Mouse (Mus musculus) kidney, postnatal 25 days (tissue): ENCODE results near the gene 2010300C02Rik.
A peak's percentile ranks its signal among the peaks of the same experiment; 100 is the strongest.

ENCODE experiments used
- DNase-seq, 2 experiments: peaks; one replicate each; pipeline ENCODE4 v3.0.0; 2021; ENCODE audit warnings: mixed read lengths in 2 of 2

2010300C02Rik gene

DNA sequence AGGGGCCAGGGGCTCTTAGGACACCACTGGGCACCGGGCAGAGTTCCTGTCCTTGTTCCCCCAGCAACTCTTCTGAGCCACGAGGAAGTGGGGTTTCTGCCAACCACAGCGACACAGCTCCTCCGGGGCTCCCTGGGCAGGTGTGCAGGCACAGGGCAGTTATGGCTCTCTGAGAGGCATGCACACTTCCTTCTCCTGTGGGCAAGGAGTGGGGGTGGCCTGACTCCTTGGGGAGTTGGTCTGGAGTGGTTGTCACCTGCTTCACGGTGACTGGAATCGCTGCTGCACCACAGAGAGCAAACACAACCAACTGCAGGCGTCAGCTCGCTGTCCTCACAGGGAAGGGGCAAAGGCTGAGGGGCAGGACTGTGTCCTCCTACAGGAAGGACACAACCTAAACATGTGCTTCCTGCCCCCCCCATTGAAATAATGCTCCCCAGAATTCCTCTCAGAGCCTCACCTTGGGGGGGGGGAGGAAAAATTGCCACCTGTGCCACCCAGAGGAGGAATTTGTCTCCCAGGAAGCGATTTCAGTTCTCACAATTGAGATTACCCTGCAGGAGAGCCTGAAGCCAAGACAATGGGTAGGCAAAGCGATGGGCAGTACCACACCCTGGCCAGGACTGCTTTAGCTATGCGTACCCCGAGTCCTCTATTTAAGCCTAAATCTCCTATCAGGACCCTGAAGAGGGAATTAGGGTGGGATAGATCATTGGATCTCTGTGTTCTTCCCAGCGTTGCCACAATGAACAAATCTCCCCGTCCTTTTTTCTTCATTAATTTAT lies 54.2 kb downstream of the 2010300C02Rik start:
- DNase-seq = no peak

DNA sequence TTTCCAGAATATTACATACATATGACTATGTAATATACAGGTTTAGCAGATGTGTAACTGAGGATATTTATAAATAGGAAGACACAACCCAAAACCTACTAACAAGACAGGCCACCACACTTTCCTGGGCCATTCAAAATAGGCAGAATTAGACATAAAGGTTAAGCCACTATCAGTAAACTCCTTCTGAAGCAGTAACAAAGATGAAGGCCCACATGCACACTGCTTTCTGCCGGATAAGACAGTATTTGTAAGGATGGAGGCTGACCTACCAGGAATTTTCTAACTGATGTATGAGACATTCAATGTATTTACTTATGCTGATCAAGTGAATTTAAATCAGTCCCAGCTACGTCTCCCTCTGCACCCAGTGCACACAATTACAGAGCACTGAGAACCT lies 55.4 kb downstream of the 2010300C02Rik start:
- no peak for DNase-seq

- DNase-seq = no peak
These were observed 56.3 kb downstream of the 2010300C02Rik start for GRCm38 (mm10) chr1:37663606-37664005.

GRCm38 (mm10) chr1:37656017-37656416 lies 63.9 kb downstream of the 2010300C02Rik start:
- no peak for DNase-seq

DNA sequence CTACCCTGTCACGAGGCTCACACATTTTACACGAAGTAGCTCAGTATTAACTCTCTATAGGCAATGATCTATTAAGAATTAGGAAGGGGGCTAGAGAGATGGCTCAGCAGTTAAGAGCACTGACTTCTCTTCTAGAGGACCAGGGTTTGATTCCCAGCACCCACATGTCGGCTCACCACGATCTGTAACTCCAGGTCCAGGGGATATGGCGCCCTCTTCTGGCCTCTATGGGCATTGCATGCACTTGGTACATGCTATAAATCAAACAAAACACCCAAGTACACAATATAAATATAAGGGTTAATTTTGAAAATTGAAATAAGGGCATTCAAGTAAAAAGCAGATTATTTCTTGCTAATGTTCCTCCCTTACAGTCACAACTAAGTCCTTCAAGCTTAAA lies 65.9 kb downstream of the 2010300C02Rik start:
- DNase-seq = no peak

DNA sequence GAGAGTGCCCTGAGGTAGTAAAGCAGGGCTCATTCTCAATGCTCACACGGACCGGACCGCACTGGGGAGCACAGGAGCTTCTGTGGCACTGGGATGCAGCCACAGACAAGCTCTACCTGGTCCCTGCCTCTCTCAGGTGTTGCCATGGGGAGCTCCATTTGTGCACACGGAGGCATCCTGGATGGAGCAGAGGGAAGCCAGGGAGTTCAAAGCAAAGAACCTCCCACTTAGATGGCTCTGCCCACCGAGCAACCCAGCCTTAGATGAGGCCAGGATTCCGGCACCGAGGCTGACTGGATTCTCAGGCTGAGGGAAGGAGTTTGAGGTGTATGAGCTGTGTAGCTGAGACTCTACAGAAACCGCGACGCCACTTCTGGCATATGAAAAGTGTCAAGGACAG lies 72.8 kb downstream of the 2010300C02Rik start:
- no peak for DNase-seq

DNA sequence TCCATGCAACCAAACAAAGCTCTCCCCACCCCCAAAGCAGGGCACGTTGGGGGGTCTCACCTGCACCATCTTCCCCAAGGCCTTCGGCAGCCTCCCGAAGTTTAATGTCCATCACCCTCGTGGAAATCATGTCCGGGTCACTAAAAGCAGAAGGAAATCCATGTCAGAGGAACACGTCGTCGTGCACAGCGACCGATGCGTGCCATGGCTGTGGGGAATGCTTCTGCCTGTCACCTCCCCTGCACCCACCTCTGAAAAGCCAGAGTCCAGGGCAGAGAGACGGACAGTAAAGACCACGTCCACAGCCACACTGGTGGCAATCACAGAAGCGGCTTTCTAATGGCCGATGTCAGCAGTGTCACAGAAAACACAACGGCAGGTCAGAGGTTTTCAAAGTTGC lies 75.4 kb downstream of the 2010300C02Rik start:
- DNase-seq = no peak

GRCm38 (mm10) chr1:37643794-37644365 lies 76.0 kb downstream of the 2010300C02Rik start:
- DNase-seq = no peak

GRCm38 (mm10) chr1:37641361-37641760 lies 78.5 kb downstream of the 2010300C02Rik start:
- no peak for DNase-seq

DNA sequence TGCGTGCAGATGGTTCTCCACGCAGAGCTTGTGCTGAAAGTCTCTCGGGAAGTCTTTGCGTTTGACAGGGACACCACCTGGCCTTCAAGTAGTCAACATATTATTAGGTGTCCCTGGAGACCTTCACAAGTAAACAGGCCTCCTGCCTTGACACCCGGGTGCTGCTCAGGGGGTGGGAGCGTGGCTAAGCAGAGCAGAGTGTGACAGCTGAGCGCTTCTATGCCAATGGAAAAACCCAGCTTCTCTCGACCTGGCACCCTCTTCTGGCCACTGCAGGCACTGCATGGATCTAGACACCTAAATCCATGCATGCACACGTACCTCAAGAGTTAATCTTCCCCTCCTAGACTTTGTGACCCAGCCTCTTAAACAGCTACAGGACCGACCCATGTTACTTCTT lies 80.8 kb downstream of the 2010300C02Rik start:
- peak; percentile 77 to 89 for DNase-seq

DNA sequence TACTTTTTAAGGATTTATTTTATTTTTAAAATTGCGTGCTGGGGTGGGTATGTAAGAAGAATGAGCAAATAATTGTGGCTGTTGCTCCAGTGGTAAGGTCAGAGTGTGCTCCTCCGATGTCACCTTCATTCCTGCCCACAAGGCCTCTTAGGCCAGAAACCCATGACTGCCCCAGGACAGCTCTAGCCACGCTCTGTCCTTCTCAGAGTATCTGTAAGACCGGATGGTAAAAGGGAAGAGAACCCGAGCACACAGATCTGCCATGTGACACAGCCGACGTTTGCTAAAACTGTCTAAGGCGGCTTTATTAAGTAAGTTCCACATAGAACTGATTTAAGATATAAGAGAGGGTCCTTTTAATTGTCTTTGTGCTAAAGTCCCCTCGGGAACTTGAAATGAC lies 81.3 kb downstream of the 2010300C02Rik start:
- DNase-seq = no peak

GRCm38 (mm10) chr1:37637571-37637970 lies 82.3 kb downstream of the 2010300C02Rik start:
- DNase-seq = no peak

DNA sequence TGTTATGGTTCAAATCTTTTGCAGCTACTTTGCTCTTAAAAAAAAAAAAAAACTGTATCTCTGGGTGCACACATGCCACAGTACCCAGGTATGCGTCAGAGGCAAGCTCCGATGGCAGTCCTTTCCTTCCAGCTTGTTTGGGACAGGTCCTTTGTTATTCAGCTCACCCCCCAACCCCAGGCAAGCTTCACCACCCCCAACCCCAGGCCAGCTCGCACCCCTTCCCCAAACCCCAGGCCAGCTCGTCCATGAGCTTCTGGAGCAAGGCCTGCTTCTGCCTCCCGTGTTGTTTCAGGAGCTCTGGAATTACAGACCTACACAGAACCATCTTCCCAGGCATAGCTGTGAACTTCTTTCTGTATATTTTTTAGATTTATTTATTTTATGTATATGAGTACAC lies 83.1 kb downstream of the 2010300C02Rik start:
- DNase-seq = no peak

GRCm38 (mm10) chr1:37636169-37636568 lies 83.7 kb downstream of the 2010300C02Rik start:
- DNase-seq = peak in 1 of 2 experiments; percentile 74

DNA sequence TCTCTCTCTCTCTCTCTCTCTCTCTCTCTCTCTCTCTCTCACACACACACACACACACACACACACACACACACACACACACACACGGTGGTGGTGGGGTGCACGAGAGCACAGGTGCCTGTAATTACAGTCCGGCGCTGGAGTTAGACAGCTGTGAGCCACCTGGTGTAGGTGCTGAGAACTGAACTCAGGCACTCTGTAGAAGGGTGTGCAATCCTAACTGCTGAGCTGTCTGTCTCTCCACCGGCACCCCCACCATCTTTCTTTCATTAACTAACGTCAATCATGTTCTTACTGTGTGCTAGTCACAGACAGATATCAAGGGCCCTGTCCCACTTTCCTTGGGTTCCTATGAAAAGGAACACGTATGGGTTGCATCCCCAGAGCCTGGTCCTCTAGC lies 84.2 kb downstream of the 2010300C02Rik start:
- DNase-seq = no peak

- DNase-seq = peak in 1 of 2 experiments; percentile 45
These were observed 85.2 kb downstream of the 2010300C02Rik start for GRCm38 (mm10) chr1:37634658-37635057.

DNA sequence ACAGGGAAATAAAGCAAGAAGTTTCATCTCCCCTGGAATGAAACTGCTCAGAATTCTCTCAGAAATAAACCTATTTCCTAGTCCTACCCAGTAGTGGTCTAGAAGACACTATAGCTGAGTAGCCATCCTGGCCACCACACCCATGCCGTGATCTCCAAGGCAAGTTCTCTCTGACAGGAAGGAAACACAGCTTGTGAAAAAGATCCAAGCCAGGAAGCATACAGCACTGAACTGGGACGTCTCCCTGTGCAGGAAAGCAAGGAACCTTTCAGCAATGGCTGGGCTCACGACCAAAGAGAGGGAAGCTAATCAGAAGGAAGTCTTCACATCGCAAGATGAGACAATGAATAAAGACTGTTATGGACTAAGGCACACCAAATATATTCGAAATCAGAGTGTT lies 86.4 kb downstream of the 2010300C02Rik start:
- no peak for DNase-seq

DNA sequence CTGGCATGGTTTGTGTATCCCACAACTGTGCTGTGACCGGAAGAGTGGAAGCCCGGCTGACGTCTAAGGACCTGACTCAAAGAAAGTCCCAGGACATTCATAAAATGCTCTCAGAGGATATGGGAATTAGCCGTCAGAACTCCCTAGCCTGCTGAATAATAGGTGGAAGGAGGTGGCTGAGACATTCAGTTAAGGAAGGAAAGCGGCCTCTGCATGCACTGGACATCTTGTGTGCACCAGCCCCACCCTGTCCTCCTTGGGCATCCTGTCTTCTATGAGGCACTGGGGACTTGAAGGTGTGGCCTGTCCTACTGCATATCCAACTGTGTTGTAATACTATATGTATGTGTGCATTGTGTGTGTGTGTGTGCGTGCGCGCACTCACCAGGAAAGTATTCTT lies 87.5 kb downstream of the 2010300C02Rik start:
- DNase-seq = no peak

- DNase-seq = no peak
These were observed 88.4 kb downstream of the 2010300C02Rik start for GRCm38 (mm10) chr1:37631456-37631855.

- no peak for DNase-seq
These were observed 89.3 kb downstream of the 2010300C02Rik start for GRCm38 (mm10) chr1:37630412-37631210.

DNA sequence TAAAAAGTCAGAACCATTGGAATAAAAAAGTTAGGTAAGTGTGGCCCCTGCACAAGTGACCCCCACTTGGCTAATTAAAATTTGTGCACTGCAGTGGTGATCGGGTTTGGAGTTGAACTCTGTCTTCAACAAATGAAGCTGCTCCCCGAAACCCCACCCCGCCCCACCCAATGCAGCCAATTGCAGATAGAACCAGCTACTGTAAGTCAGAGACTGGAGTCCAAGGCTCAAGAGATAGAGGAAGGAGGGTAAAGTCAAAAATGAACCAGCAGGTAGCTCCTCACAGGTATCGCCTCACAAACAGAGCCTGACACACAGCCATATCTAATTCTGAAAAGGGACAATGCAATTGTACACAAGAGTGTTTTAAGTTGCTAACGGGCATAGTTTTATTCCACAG lies 90.0 kb downstream of the 2010300C02Rik start:
- DNase-seq = no peak

GRCm38 (mm10) chr1:37628749-37629148 lies 91.1 kb downstream of the 2010300C02Rik start:
- no peak for DNase-seq

DNA sequence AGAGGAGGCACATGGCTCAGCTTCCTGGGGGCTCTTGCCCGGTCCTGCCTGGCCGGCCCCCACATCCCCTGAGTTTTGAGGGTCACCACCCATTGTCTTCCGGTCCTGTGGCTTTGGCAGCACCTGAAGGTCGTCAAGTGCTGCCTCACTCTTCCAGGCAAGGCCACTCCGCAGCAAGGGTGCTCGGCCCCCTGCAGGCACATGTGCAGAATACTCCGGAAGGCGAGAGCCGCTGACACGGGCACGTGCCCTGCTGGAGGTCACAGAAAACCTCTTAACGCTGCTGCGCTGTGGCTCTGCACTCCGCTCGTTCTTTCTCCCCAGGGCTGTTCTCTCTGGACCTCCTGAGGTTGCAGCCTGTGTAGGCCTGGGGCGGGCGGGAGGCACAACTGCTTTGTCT lies 95.7 kb downstream of the 2010300C02Rik start:
- no peak for DNase-seq

DNA sequence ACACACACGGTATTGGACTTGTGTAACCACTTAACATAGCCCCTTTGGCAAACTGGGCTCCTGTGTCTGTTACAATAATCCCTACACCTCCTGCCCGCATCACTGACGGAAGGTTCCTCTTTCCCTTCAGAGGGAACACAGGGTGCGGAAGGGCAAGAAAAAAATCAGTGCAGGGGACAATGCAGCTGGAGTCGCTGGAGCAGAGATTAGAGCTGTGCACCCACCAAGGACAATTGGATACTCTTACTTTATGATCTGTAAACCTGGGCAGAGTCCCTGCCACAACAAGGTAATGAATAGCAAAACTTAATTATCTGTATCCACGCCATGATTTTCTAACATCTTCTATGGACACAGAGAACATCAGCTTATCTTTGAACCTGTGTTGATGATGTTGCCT lies 97.8 kb downstream of the 2010300C02Rik start:
- no peak for DNase-seq
